Mouse (Mus musculus) midbrain, postnatal 0 days (tissue): ENCODE data around the gene Mcub. TPM values are rescaled to one million over a fixed set of nuclear protein-coding genes. Genes with fewer than 3 reads are reported as not detected.

Experiments
- ATAC-seq: fragments of 200-750 bp; cut with Nextera tagmentation; 2 replicates; pipeline ENCODE4 v1.8.0; 2017; ENCODE audit warnings: moderate number of reproducible peaks, mild to moderate bottlenecking, moderate TSS enrichment, moderate library complexity; ENCODE audit not compliant: low FRiP score
- DNase-seq: peaks from one replicate; pipeline ENCODE4 v3.0.0-alpha.2; 2015; ENCODE audit warnings: low spot score
- H3K27ac ChIP-seq: fragments of 300-500 bp; sonication (generic); 2 replicates; pipeline ENCODE4 v1.5.1; 2014; ENCODE audit warnings: low read depth, mild to moderate bottlenecking, low read length, mixed read lengths
- H3K27me3 ChIP-seq: fragments of 300-500 bp; sonication (generic); 2 replicates; pipeline ENCODE4 v1.6.1; 2014; ENCODE audit warnings: low read length, control low read depth, mixed read lengths; ENCODE audit not compliant: insufficient read depth
- H3K36me3 ChIP-seq: fragments of 300-500 bp; sonication (generic); 2 replicates; pipeline ENCODE4 v1.6.1; 2014; ENCODE audit warnings: low read length, control low read depth, mixed read lengths; ENCODE audit not compliant: insufficient read depth
- H3K4me1 ChIP-seq: fragments of 300-500 bp; sonication (generic); 2 replicates; pipeline ENCODE4 v1.6.1; 2014; ENCODE audit warnings: mild to moderate bottlenecking, control low read depth, antibody characterized with exemption, low read length, mixed read lengths; ENCODE audit not compliant: insufficient read depth
- H3K4me2 ChIP-seq: fragments of 300-500 bp; sonication (generic); 2 replicates; pipeline ENCODE4 v1.6.1; 2014; ENCODE audit warnings: low read depth, mild to moderate bottlenecking, low read length, mixed read lengths; ENCODE audit not compliant: poor library complexity, severe bottlenecking
- H3K4me3 ChIP-seq: fragments of 300-500 bp; sonication (generic); 2 replicates; pipeline ENCODE4 v1.5.1; 2014; ENCODE audit warnings: low read depth, mild to moderate bottlenecking, low read length, moderate library complexity
- H3K9ac ChIP-seq: fragments of 300-500 bp; sonication (generic); replicated peaks from 2 replicates; pipeline ENCODE4 v1.6.1; 2014; ENCODE audit warnings: mild to moderate bottlenecking, low read length, moderate library complexity, mixed read lengths; ENCODE audit not compliant: poor library complexity, severe bottlenecking
- H3K9me3 ChIP-seq: fragments of 300-500 bp; sonication (generic); 2 replicates; pipeline ENCODE4 v1.6.1; 2016; ENCODE audit warnings: low read length, control low read depth
- CTCF ChIP-seq: IDR thresholded peaks from 2 replicates; pipeline ENCODE4 v1.5.1; 2016; ENCODE audit warnings: antibody characterized with exemption, mild to moderate bottlenecking
- WGBS: fragments of 180-500 bp; shearing (Covaris S2); extraction: QIAGEN DNeasy Blood & Tissue Kit; methylation state at CpG from one replicate; pipeline ENCODE4 v1.1.7; 2014; 5-methylcytosine and 5-hydroxymethylcytosine counted together
- polyA plus RNA-seq: library from polyadenylated mRNA; unstranded; fragments of >200 nt; fragmentation: Nextera tagmentation; extraction: Ambion mirVana; gene quantifications from 2 replicates; pipeline ENCODE4 v1.2.1, GENCODE M21; 2015
- total RNA-seq: library from RNA; depleted of rRNA; stranded (reverse); fragments of >200 nt; gene quantifications from 2 replicates; pipeline ENCODE4 v1.2.3, GENCODE M21; 2014

The Mcub gene
- total and polyA plus RNA-seq, 2 experiments from 2014 or later: 6.0 to 6.4 TPM

- no peak for ATAC-seq
- Histone ChIP-seq H3K36me3 (no peaks in the 10 kb centered on the region), H3K4me2 (no peak overlapping the region), H3K9ac (no peak overlapping the region), H3K9me3 (no peaks in the 10 kb centered on the region), H3K4me3 (no peak overlapping the region), H3K27ac (no peak overlapping the region), H3K4me1 (no peaks in the 10 kb centered on the region), H3K27me3 (no peaks in the 10 kb centered on the region)
- WGBS: 82% methylated on average over 4 of the region's 4 CpGs
- DNase-seq: no peak
- no peak for TF ChIP-seq CTCF
Observed at GRCm38 (mm10) chr3:129943813-129944212, 26.2 kb downstream of the Mcub start.

- H3K4me1 ChIP-seq: no peaks in the 10 kb centered on the region
- 91% methylated on average over 1 of the region's 1 CpGs for WGBS
Observed at GRCm38 (mm10) chr3:129941291-129941690, 28.7 kb downstream of the Mcub start.

GRCm38 (mm10) chr3:129940780-129941179 lies 29.2 kb downstream of the Mcub start:
- Histone ChIP-seq H3K27ac (no peak overlapping the region), H3K9ac (no peak overlapping the region), H3K4me3 (no peak overlapping the region), H3K9me3 (no peaks in the 10 kb centered on the region), H3K27me3 (no peaks in the 10 kb centered on the region), H3K36me3 (no peaks in the 10 kb centered on the region), H3K4me1 (no peaks in the 10 kb centered on the region), H3K4me2 (no peak overlapping the region)
- DNase-seq: no peak
- no peak for TF ChIP-seq CTCF
- ATAC-seq: no peak
- WGBS: 93% methylated on average over 2 of the region's 2 CpGs

More at GRCm38 (mm10) chr3:129941291-129941690, 28.7 kb downstream of the Mcub start:
- no peaks in the 10 kb centered on the region for H3K27me3 ChIP-seq
- no peak overlapping the region for H3K4me2 ChIP-seq
- DNase-seq (no peak), ATAC-seq (no peak)
- H3K9ac ChIP-seq: no peak overlapping the region
- no peaks in the 10 kb centered on the region for H3K9me3 ChIP-seq
- no peak overlapping the region for H3K4me3 ChIP-seq
- H3K36me3 ChIP-seq: no peaks in the 10 kb centered on the region
- no peak overlapping the region for H3K27ac ChIP-seq
- no peak for TF ChIP-seq CTCF

GRCm38 (mm10) chr3:129939058-129939457 lies 30.9 kb downstream of the Mcub start:
- no peak overlapping the region for H3K9ac ChIP-seq
- no peaks in the 10 kb centered on the region for H3K27me3 ChIP-seq
- no peak overlapping the region for H3K4me3 ChIP-seq
- peak; percentile 15 for DNase-seq
- H3K9me3 ChIP-seq: no peaks in the 10 kb centered on the region
- no peak overlapping the region for H3K27ac ChIP-seq
- H3K4me1 ChIP-seq: no peaks in the 10 kb centered on the region
- no peak for TF ChIP-seq CTCF
- H3K36me3 ChIP-seq: no peaks in the 10 kb centered on the region
- WGBS: 38% methylated on average over 7 of the region's 7 CpGs
- no peak for ATAC-seq
- no peak overlapping the region for H3K4me2 ChIP-seq

- no peak for ATAC-seq
- no peak for DNase-seq
- H3K4me1 ChIP-seq: no peaks in the 10 kb centered on the region
- no peak for TF ChIP-seq CTCF
- no peaks in the 10 kb centered on the region for H3K9me3 ChIP-seq
- H3K27ac ChIP-seq: no peak overlapping the region
- H3K4me3 ChIP-seq: no peak overlapping the region
- H3K27me3 ChIP-seq: no peaks in the 10 kb centered on the region
- H3K9ac ChIP-seq: no peak overlapping the region
- no peaks in the 10 kb centered on the region for H3K36me3 ChIP-seq
- H3K4me2 ChIP-seq: no peak overlapping the region
- WGBS: 61% methylated on average over 3 of the region's 3 CpGs
Observed at GRCm38 (mm10) chr3:129937848-129938247, 32.2 kb downstream of the Mcub start.

GRCm38 (mm10) chr3:129936561-129936960 lies 33.4 kb downstream of the Mcub start:
- Histone ChIP-seq H3K9me3 (no peaks in the 10 kb centered on the region), H3K27ac (no peak overlapping the region), H3K4me1 (no peaks in the 10 kb centered on the region), H3K4me3 (no peak overlapping the region), H3K4me2 (no peak overlapping the region), H3K36me3 (no peaks in the 10 kb centered on the region), H3K9ac (no peak overlapping the region), H3K27me3 (no peaks in the 10 kb centered on the region)
- DNase-seq (no peak), ATAC-seq (no peak)
- WGBS: 57% methylated on average over 9 of the region's 9 CpGs
- TF ChIP-seq CTCF: no peak
